Mouse (Mus musculus): ENCODE data around the gene Ahcyl2.
A peak's percentile ranks its signal among the peaks of the same experiment; 100 is the strongest.

Gene Ahcyl2

GRCm38 (mm10) chr6:29914136-29914535 lies 146.3 kb downstream of the Ahcyl2 start:
- no peak for DNase-seq (ENCODE audit: low spot score in 2 of 2)

GRCm38 (mm10) chr6:29915836-29916235 lies 148.0 kb downstream of the Ahcyl2 start:
- DNase-seq (ENCODE audit: low spot score in 2 of 2), result no peak

- peak; percentile 82 to 89 for DNase-seq (ENCODE audit: low spot score in 2 of 2)
Observed at GRCm38 (mm10) chr6:29916530-29917382, 148.9 kb downstream of the Ahcyl2 start, which contains the start of gene Strip2. TSS of gene Strip2 (plus strand) at chr6:29917012.

GRCm38 (mm10) chr6:29917383-29917720 lies 149.5 kb downstream of the Ahcyl2 start:
- no peak for DNase-seq (ENCODE audit: low spot score in 2 of 2)

DNA sequence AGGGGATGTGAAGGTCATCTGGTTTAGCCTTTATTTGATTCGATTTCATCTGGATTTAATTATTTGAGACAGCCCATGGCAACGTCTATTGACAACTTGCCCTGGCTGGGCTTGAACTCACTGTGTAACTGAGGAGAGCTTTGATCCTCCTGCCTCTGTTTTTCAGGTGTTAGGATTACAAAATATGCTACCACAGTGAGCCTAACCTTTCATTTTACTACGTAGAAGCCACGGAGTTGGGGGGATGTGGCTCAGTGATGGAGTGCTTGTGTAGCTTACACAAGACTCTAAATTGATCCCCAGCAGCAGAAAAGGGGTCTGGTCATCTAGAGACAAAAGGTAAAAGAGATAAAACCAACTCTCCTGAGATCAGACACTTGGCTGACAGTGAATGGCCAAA lies 150.1 kb downstream of the Ahcyl2 start:
- no peak for DNase-seq (ENCODE audit: low spot score in 2 of 2)

DNA sequence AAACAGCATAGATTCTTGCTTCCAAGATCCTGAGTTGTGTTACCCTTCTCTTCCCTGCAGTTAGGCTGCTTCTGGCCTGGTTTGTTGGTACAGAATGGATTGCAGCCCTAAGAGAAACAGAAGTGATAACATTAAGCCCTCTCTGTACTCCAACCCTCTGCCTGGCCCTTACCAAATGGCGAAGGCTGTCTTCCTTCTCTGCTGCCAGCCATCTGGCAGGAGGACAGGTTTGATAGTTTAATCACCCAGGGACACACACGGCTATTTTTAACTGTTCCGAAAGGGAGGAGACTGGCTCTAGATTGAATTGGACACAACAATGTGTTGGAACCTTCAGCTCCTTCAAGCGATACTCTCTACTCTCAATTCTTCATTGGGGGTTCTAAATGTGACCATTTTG lies 155.7 kb downstream of the Ahcyl2 start:
- DNase-seq (ENCODE audit: low spot score in 2 of 2), result no peak

DNA sequence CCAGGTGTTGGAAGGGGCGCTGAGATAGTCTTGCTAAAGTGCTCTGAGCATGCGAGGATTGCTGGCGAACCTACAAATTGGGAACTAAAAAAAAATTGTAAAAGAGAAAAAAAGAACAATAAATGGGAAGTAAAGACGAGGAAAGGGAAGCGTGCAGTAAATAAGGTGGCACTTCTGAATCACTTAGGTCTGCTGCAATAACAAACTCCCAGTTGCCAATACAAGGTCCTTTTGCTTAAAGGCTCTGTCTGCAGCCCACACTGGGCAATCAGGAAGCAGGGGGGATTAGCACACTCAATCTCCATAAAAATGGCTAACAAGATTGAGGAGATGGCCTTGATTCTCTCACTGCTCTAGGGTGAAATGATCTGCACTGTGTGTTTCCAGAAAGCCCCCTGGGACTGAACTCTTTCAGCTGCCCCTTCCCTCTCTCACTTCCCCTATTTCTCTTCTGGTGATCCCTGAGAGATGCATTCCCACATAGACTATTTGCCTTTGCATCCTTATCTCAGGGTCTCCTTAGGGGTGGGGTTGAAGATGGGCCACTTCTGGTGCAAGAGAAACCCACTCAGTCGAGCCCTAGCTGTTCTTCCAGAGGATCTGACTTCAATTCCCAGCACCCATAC lies 157.9 kb downstream of the Ahcyl2 start:
- no peak for DNase-seq (ENCODE audit: low spot score in 2 of 2)

DNA sequence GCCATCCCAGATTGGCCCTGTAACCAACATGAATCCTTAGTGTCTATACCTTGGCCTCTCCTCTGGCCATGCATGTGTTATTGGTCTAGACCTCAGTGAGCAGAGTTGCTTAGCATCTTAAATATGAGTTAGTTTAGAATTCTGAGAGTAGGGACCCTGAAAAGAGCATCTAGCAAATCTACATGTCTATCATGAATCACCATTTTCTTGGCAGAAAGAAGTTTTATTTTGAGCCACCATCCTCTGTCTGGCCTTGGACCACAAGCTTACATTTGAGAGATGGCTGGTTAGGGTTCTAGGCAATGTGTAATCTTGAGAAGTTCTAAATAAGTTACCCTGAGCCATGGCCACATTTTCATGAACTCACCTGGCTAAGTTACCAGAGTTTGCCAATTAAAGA lies 162.3 kb downstream of the Ahcyl2 start:
- DNase-seq (ENCODE audit: low spot score in 2 of 2), result no peak

DNA sequence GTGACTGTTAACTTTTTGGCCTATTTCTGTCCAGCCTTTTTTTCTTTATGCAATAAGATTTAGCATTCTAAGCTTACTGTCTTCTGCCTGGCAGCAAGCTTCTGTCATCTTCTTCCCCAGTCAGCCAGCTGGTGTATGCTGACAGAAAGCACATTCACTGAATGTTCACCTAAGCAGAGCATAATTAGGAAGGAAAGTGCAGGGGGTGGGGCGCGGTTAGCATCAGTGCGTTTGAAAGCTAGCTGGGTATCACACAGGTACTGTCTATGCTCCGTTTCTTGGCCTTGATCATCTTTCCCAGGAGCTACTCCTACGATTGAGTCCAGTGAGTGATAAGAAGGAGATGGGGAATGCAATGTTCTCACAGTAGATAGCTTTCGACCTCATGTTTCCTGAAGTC lies 162.9 kb downstream of the Ahcyl2 start:
- DNase-seq (ENCODE audit: low spot score in 2 of 2), result no peak

- DNase-seq (ENCODE audit: low spot score in 2 of 2), result no peak
Observed at GRCm38 (mm10) chr6:29931181-29931580, 163.4 kb downstream of the Ahcyl2 start.

DNA sequence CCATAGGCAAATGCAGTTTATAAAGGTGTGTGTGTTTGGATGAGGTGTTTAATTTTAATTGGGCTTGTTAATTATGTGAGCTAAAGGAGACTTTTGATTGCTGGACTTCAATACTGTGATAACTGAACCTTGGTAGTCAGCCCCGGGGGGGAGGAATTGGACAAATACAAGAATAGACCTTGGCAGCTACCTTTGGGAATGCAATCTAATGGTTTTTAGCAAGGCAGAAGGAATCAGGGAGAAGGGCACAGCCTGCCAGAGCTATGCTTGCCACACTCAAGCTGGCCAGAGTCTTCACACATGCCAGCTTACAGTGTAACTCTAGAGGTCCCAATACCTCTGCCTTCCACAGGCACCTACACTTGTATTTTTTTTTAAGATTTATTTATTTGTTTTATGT lies 167.9 kb downstream of the Ahcyl2 start:
- DNase-seq (ENCODE audit: low spot score in 2 of 2), result no peak

GRCm38 (mm10) chr6:29940428-29940827 lies 172.6 kb downstream of the Ahcyl2 start:
- DNase-seq (ENCODE audit: low spot score in 2 of 2), result no peak

DNA sequence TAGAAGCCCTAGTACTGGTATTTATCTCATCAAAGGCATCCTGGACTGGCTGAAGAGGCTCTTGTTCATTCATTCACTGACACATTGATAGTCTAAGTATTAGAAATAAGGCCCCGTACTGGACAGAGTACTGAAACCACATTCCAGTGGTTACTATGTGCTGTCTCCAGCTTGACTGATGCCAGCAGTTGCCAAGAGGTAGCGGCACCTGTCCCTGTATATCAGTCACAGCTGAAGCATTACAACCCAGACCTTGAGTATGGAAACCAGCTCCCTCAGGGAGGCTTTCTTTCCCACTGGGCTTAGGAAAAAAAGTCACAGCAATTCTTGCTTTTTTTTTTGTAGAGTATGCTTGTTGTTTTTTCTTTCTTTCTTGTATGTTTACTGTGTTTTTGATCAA lies 173.2 kb downstream of the Ahcyl2 start:
- no peak for DNase-seq (ENCODE audit: low spot score in 2 of 2)

GRCm38 (mm10) chr6:29944465-29944864 lies 176.7 kb downstream of the Ahcyl2 start:
- no peak for DNase-seq (ENCODE audit: low spot score in 2 of 2)

DNA sequence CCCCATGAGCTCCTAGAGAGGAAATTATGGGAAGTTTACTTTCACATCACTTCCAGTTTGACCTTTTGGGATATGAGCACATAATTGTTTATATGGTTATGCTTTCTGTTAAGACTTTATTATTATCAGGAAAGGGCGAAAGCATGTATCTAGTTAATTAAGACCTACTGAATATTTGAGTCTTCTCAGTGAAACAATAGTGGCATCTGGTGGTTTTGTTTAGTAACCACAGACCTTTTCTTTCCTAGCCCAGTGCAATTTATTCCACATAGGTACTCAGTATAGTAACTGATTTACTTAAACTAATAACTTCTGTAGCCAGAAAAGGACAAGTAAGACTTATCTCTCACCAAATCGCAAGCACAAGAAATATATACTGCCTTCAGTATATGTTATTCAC lies 178.8 kb downstream of the Ahcyl2 start:
- no peak for DNase-seq (ENCODE audit: low spot score in 2 of 2)

DNA sequence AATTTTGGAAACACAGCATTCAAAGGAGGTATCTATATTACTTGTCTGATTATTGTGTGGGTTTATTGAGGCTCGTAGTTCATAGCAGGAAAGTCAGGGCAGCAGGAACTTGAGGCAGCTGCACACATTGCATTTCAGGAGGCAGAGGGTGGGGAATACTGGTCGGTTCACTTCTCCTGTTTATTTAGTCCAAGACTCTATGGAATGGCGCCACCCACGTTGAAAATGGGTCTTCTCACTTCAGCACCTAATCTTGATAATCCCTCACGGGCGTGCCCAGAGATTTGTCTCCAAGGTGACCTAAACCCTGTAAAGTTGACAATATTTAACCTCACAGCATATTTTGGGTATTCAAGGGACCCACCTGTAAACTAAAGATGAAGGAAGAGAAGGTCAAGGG lies 180.0 kb downstream of the Ahcyl2 start:
- DNase-seq (ENCODE audit: low spot score in 2 of 2), result no peak

- no peak for DNase-seq (ENCODE audit: low spot score in 2 of 2)
Observed at GRCm38 (mm10) chr6:29956749-29957148, 188.9 kb downstream of the Ahcyl2 start.

DNA sequence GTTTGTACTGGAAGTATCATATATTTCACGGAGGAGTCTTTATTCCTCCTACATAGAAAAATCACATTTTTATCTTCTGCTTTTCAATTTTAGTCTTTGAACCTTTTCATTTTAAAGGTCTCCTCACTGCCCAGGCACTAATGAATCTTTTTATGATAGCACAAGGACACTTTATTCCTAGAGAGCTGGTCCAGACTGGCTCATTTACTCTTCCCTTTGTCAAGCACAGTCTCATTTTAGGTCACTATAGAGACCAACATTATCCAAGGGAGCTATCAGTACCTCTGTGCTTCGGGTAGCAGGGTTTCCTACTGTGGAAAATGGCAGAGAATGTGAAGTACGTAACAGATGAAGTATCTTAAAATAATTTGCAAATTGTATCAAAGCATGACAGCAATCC lies 190.9 kb downstream of the Ahcyl2 start:
- DNase-seq (ENCODE audit: low spot score in 2 of 2), result no peak

GRCm38 (mm10) chr6:29961081-29961480 lies 193.3 kb downstream of the Ahcyl2 start:
- DNase-seq (ENCODE audit: low spot score in 2 of 2), result no peak
